Mouse (Mus musculus) gastrocnemius, postnatal 36 days (tissue): ENCODE measurements around the gene Gsk3b. TPM values are rescaled to one million over a fixed set of nuclear protein-coding genes. Genes with fewer than 3 reads are reported as not detected.
"Not testable (repeated sequence)": the region's sequence is repeated elsewhere in the genome, so short reads cannot be mapped to it uniquely, and the experiment has no call there.

Source experiments
- DNase-seq, 2 experiments: peaks; one replicate each; pipeline ENCODE4 v3.0.0; 2022
- intact Hi-C: fragments of 180-260 bp; cut with DNase I; formaldehyde crosslinking; loops from one replicate; pipeline ENCODE4 v1.15.1; 2025
- total RNA-seq, 2 experiments: library from RNA; stranded (reverse); gene quantifications; 2 replicates each; pipeline ENCODE4 v1.2.3; 2021

The Gsk3b gene
- total RNA-seq, 2 experiments from 2014 or later: 48.5 to 55.5 TPM

- intact Hi-C loops: no loop called here
Observed at GRCm38 (mm10) chr16:38168971-38169370, 80.2 kb downstream of the Gsk3b start.

GRCm38 (mm10) chr16:38179150-38179549 lies 90.3 kb downstream of the Gsk3b start:
- intact Hi-C loops: no loop called here
- DNase-seq: no peak

More at GRCm38 (mm10) chr16:38168971-38169370, 80.2 kb downstream of the Gsk3b start:
- no peak for DNase-seq

GRCm38 (mm10) chr16:38181421-38181820 lies 92.6 kb downstream of the Gsk3b start:
- intact Hi-C loops: no loop called here
- no peak for DNase-seq

GRCm38 (mm10) chr16:38184657-38185269 lies 96.0 kb downstream of the Gsk3b start:
- intact Hi-C loops: no loop called here

GRCm38 (mm10) chr16:38189952-38190351 lies 101.2 kb downstream of the Gsk3b start:
- DNase-seq: no peak
- intact Hi-C loops: no loop called here

More at GRCm38 (mm10) chr16:38184657-38185269, 96.0 kb downstream of the Gsk3b start:
- DNase-seq: no peak

- no peak for DNase-seq
- intact Hi-C loops: no loop called here
Observed at GRCm38 (mm10) chr16:38190531-38190930, 101.7 kb downstream of the Gsk3b start.

- DNase-seq: no peak
- intact Hi-C loops: no loop called here
Observed at GRCm38 (mm10) chr16:38191460-38191859, 102.7 kb downstream of the Gsk3b start.

- intact Hi-C loops: no loop called here
- DNase-seq: no peak
Observed at GRCm38 (mm10) chr16:38192640-38193039, 103.8 kb downstream of the Gsk3b start.

- intact Hi-C loops: loop anchor here (5.0 kb wide), 3 partner anchors 105 to 220 kb away; no protein-coding TSS in a partner anchor
- DNase-seq: no peak
Observed at GRCm38 (mm10) chr16:38197299-38197698, 108.5 kb downstream of the Gsk3b start.

GRCm38 (mm10) chr16:38205272-38205671 lies 116.5 kb downstream of the Gsk3b start:
- intact Hi-C loops: no loop called here
- no peak for DNase-seq

GRCm38 (mm10) chr16:38222491-38222890 lies 133.7 kb downstream of the Gsk3b start:
- intact Hi-C loops, DNase-seq: not testable (repeated sequence)

- no peak for DNase-seq
- intact Hi-C loops: no loop called here
Observed at GRCm38 (mm10) chr16:38236936-38237585, 148.3 kb downstream of the Gsk3b start.

- DNase-seq: no peak
- intact Hi-C loops: no loop called here
Observed at GRCm38 (mm10) chr16:38239729-38240128, 150.9 kb downstream of the Gsk3b start.

GRCm38 (mm10) chr16:38240167-38240566 lies 151.4 kb downstream of the Gsk3b start:
- DNase-seq: no peak
- intact Hi-C loops: no loop called here

GRCm38 (mm10) chr16:38244111-38244510 lies 155.3 kb downstream of the Gsk3b start:
- intact Hi-C loops: no loop called here
- no peak for DNase-seq

- DNase-seq: no peak
- intact Hi-C loops: no loop called here
Observed at GRCm38 (mm10) chr16:38245379-38245778, 156.6 kb downstream of the Gsk3b start.

- DNase-seq: no peak
- intact Hi-C loops: no loop called here
Observed at GRCm38 (mm10) chr16:38245849-38246585, 157.2 kb downstream of the Gsk3b start.

- DNase-seq: no peak
- intact Hi-C loops: no loop called here
Observed at GRCm38 (mm10) chr16:38248331-38248961, 159.6 kb downstream of the Gsk3b start.

- DNase-seq: no peak
- intact Hi-C loops: no loop called here
Observed at GRCm38 (mm10) chr16:38250467-38250866, 161.7 kb downstream of the Gsk3b start.

GRCm38 (mm10) chr16:38254001-38254400 lies 165.2 kb downstream of the Gsk3b start:
- no peak for DNase-seq
- intact Hi-C loops: no loop called here

GRCm38 (mm10) chr16:38255107-38255506 lies 166.3 kb downstream of the Gsk3b start:
- no peak for DNase-seq
- intact Hi-C loops: no loop called here
